Comparison of ENCODE assay signal across 1 mouse cellular context in genomic region chr8:83566469-83567395, GRCm38 (mm10).
TF ChIP-seq lines count a peak whose summit lies in the region.

Gene Ndufb7 (plus strand): TSS chr8:83566671.

TF ChIP-seq in CH12.LX, 34 proteins besides CTCF, POLR2A, EP300 and RAD21 (continued from another document):
- TF ChIP-seq CHD1 (IDR thresholded peaks at IDR 0.05; ENCODE audit: low read depth, low read length) (no peak), UBTF (IDR thresholded peaks at IDR 0.05; ENCODE audit: low read depth, low read length) (no peak), ZC3H11A (IDR thresholded peaks at IDR 0.05; ENCODE audit: low read depth, low read length) (no peak), PAX5 (IDR thresholded peaks at IDR 0.05; ENCODE audit: low read length) (no peak), USF1 (IDR thresholded peaks at IDR 0.05; ENCODE audit: low read depth, low read length) (no peak), IRF4 (IDR thresholded peaks at IDR 0.05; ENCODE audit: low read depth, low read length) (peak; percentile 59; the same call in 1 of the 2 replicates), TCF12 (IDR thresholded peaks at IDR 0.05; ENCODE audit: low read depth, low read length) (peak; percentile 76; the same call in 1 of the 2 replicates), SMC3 (IDR thresholded peaks at IDR 0.05; ENCODE audit: low read depth, low read length) (peak; percentile 46), HCFC1 (IDR thresholded peaks at IDR 0.05; ENCODE audit: low read depth, low read length) (peak; percentile 94), BHLHE40 (IDR thresholded peaks at IDR 0.05; ENCODE audit: low read depth, low read length) (no peak), JUND (conservative IDR thresholded peaks at IDR 0.05; ENCODE audit: low read depth, low read length) (no peak), CHD2 (IDR thresholded peaks at IDR 0.05; ENCODE audit: low read length) (peak; percentile 95), GABPA (IDR thresholded peaks at IDR 0.05; ENCODE audit: insufficient replicate concordance, low read depth, low read length) (peak; percentile 94), USF2 (conservative IDR thresholded peaks at IDR 0.05; ENCODE audit: low read depth, low read length) (no peak), KAT2A (IDR thresholded peaks at IDR 0.05; ENCODE audit: insufficient replicate concordance, low read length) (peak; percentile 91; the same call in 1 of the 2 replicates), E2F4 (IDR thresholded peaks at IDR 0.05; ENCODE audit: insufficient replicate concordance, low read depth, low read length) (no peak), JUN (IDR thresholded peaks at IDR 0.05; ENCODE audit: insufficient read depth, low read depth, low read length) (no peak), ZNF384 (IDR thresholded peaks at IDR 0.05; ENCODE audit: low read depth, low read length) (no peak), RCOR1 (conservative IDR thresholded peaks at IDR 0.05; ENCODE audit: low read depth, low read length) (no peak), MEF2A (IDR thresholded peaks at IDR 0.05; ENCODE audit: borderline replicate concordance, low read depth, low read length) (peak; percentile 66; the same call in 1 of the 2 replicates), NELFE (IDR thresholded peaks at IDR 0.05; ENCODE audit: low read depth, low read length) (peak; percentile 73), ETS1 (conservative IDR thresholded peaks at IDR 0.05; ENCODE audit: low read depth, low read length) (no peak)
TF ChIP-seq in CH12.LX: peak in this region for 16.
